Mouse (Mus musculus) neutrophil, adult 65 days (primary cell): Measurements from ENCODE around the gene Sowaha. TPM values are rescaled to one million over a fixed set of nuclear protein-coding genes. Genes with fewer than 3 reads are reported as not detected.

Experiments used
- total RNA-seq: library from RNA; stranded (reverse); gene quantifications from 2 replicates; pipeline ENCODE4 v1.2.4, GENCODE M21; 2023

Gene Sowaha
- not detected in 2 replicates for total RNA-seq

DNA sequence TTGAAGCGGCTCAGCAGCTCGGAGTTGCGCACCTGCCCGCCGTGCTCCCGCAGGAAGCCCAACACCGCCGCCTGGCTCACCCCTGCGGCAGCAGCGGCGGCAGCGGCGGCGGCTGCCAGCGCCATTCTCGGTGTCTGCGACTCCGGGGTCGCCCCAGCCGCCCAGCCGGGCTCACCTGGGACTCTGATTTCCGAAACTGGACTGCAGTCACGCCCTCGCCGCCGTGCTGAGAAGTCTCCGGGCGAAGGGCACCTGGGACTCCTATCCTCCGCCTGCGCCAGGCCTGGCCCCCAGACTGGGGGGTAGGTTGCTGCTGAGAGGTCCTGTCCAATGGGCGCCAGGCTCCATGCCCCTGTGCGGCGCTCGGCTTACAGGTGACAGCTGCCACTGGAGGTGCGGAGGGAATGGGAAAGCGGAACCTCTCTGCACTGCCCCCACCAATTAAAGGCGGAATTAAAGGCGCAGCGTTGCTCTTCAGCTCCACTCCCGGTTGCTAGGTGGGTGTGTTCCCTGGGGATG lies at the start of gene Sowaha, which contains the start of gene Gm9945:
Sowaha (minus strand) TSS at position 492 of the 519 bp plus-strand sequence.
Gm9945 (plus strand) TSS at position 384 of the 519 bp plus-strand sequence.

DNA sequence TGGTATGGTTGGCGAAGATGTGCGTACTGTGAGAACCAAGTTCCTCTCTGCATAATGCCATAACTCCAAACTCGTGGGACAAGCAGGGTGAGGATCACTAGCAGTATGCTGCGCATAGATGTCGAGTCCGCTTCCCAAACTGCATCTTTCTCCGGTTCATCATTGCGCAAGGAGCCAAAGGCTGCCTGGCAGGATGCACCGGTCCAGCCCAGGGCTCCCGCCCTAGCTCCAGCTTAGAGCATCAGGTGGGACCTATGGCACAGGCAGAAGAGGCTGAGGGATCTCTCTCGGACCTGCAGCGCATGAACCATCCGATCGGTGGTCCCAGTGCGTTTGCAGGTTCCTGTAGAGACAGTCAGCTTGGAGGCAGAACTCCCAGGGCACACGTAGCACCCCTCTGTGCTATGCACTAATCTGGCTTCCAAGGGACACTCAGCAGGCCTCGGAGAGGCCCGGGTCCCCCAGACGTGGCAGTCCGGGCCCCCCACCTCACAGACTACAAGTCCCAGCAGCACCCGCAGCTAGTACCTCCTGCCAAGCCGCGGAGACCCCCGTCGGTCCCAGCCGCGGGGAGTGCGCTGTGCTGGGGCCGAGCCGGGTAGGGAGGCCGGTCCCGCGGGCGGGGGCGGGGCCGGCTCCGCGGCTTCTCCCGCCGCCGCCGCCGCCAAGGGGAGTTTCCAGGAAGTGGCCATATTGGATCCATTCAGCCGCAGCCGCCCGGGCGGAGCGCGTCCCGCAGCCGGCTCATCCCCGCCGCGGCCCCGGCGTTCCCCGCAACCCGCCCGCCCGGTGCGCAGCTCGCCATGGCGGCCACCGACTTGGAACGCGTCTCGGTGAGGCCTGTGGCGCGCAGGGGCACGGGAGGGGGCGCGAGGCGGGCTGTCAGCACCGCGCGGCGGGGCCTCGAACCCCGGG lies 39.4 kb upstream of the Sowaha start, which contains the start of gene Sept8:
Sept8 (plus strand) TSS at position 51 of the 915 bp plus-strand sequence.

GRCm38 (mm10) chr11:53469968-53470695 lies 9.9 kb downstream of the Sowaha start, which contains the start of gene Gm9837:
Gene Gm9837 (minus strand): TSS chr11:53470479.

GRCm38 (mm10) chr11:53456474-53457371 lies 23.4 kb downstream of the Sowaha start, which contains the start of the genes Gm10447 and Shroom1:
Gene Gm10447 (minus strand): TSS chr11:53457110.
Gene Shroom1 (plus strand): TSS chr11:53457205.

GRCm38 (mm10) chr11:53430670-53431346 lies 49.3 kb downstream of the Sowaha start, which contains the start of the genes Uqcrq and Gdf9:
Gene Uqcrq (minus strand): TSS chr11:53430831.
Gene Gdf9 (plus strand): TSS chr11:53431023.

Other genes starting within 250 kb of the Sowaha start
- 63.6 and 79.8 TPM in 2 replicates for gene Hspa4, start 179.8 kb downstream of the Sowaha start, total RNA-seq
- 8.5 and 9.8 TPM in 2 replicates for gene Zcchc10, start 155.6 kb downstream of the Sowaha start, total RNA-seq
- 155 and 192 TPM in 2 replicates for gene Aff4, start 129.4 kb downstream of the Sowaha start, total RNA-seq
- not detected in 2 replicates for gene Leap2, start 57.1 kb downstream of the Sowaha start, total RNA-seq
- 200 and 202 TPM in 2 replicates for gene Uqcrq, start 49.4 kb downstream of the Sowaha start, total RNA-seq
- 0.36 and 0.44 TPM in 2 replicates for gene Gdf9, start 49.3 kb downstream of the Sowaha start, total RNA-seq
- not detected in 2 replicates for gene Gm10447, start 23.2 kb downstream of the Sowaha start, total RNA-seq
- gene Shroom1, start 23.1 kb downstream of the Sowaha start, total RNA-seq: 0.41 and 0.47 TPM in 2 replicates
- not detected in 2 replicates for gene Gm9837, start 9.8 kb downstream of the Sowaha start, total RNA-seq
- not detected in 2 replicates for gene Gm9945, start 108 bp downstream of the Sowaha start, total RNA-seq
- gene Sept8, start 39.0 kb upstream of the Sowaha start, total RNA-seq: 2.0 and 3.2 TPM in 2 replicates
- gene Kif3a, start 87.1 kb upstream of the Sowaha start, total RNA-seq: 2.0 and 2.2 TPM in 2 replicates
- gene Il4, start 138.4 kb upstream of the Sowaha start, total RNA-seq: not detected in 2 replicates
- not detected in 2 replicates for gene Il13, start 154.4 kb upstream of the Sowaha start, total RNA-seq
- 9.0 and 9.3 TPM in 2 replicates for gene Rad50, start 227.0 kb upstream of the Sowaha start, total RNA-seq
- not detected in 2 replicates for gene Il5, start 240.5 kb upstream of the Sowaha start, total RNA-seq